Mouse (Mus musculus): ENCODE results near the gene Pear1. TPM values are rescaled to one million over a fixed set of nuclear protein-coding genes. Genes with fewer than 3 reads are reported as not detected.

Pear1 gene
- polyA plus RNA-seq, 1 experiment from 2014 or later: 10.2 TPM

DNA sequence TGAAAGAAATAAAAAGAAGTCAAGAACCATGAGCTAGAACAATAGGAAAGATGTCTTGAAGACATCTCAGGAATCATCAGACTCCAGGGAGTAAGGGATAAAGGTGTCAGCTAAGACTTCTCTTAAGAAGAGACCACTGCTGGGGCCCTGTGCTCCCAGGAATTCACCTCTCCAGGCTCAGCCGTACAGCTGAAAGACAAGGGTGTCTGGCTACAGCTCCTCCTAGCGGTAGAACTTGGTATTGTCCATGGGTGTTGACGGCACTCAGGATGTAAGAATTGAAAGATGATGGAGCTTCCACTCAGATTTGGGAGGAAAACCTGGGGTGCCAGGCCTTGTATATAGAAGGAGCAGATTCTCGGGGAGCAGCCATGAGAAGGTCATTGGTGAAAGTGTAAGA lies 14.5 kb upstream of the Pear1 start:
- Histone ChIP-seq H3K27ac (no peak overlapping the region), H3K27me3 (replicated peaks) (peaks cover 12% of the 10 kb centered on the region; the same call in 1 of the 2 replicates), H3K36me3 (no peaks in the 10 kb centered on the region), H3K4me3 (no peak overlapping the region), H3K9ac (no peak overlapping the region), H3K4me2 (no peak overlapping the region), H3K4me1 (no peaks in the 10 kb centered on the region), H3K9me3 (replicated peaks) (no peaks in the 10 kb centered on the region)
- ATAC-seq: no peak
- WGBS (ENCODE audit: insufficient replicate concordance): 4% methylated on average over 4 of the region's 4 CpGs

- ATAC-seq: no peak
- Histone ChIP-seq H3K4me2 (no peak overlapping the region), H3K27ac (no peak overlapping the region), H3K27me3 (replicated peaks) (no peaks in the 10 kb centered on the region), H3K4me1 (0 out of 2 replicates have a peak, but pooled peaks cover 2% of the 10 kb centered on the region), H3K4me3 (no peak overlapping the region), H3K36me3 (no peaks in the 10 kb centered on the region), H3K9me3 (replicated peaks) (no peaks in the 10 kb centered on the region), H3K9ac (no peak overlapping the region)
- WGBS (ENCODE audit: insufficient replicate concordance): 53% methylated on average over 5 of the region's 5 CpGs
Observed at GRCm38 (mm10) chr3:87833482-87833881, 9.4 kb upstream of the Pear1 start.

DNA sequence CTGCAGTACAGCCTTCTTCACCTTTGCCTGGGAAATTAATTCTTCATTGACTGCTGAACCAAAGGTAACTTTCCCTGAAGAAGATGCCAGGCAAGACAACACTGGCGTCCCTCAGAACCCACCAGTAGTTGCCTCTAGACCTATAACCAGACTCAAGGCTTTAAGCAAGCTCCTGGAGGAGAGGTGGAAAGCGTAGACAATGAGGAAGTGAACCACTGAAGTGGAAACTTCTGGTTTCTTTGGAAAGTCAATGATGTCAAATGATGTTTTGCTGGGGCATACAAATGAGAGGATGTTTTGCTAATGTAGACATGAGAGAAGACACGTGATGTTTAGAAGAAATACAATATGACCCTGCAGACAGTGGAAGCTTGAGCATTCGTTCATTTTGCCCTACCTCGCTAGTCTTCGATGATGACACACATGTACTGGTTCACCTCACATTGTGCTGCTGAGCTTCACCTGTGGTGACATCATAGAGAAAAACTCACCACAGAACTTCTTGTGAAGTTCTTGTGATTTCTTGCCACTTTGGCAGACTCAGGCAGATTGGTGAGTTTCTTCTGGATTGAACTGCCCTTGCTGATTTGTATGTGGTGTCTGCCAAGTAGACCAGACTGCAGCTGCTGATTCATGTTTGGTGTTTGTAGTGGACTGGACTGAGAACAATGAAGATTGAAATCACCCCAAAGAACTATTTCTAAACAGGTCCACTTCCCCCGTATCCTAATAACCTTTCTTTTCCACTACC lies 8.2 kb upstream of the Pear1 start:
- Histone ChIP-seq H3K36me3 (no peaks in the 10 kb centered on the region), H3K9me3 (replicated peaks) (no peaks in the 10 kb centered on the region), H3K27me3 (replicated peaks) (no peaks in the 10 kb centered on the region), H3K4me2 (no peak overlapping the region), H3K9ac (no peak overlapping the region), H3K27ac (no peak overlapping the region), H3K4me3 (no peak overlapping the region), H3K4me1 (0 out of 2 replicates have a peak, but pooled peaks cover 2% of the 10 kb centered on the region)
- WGBS (ENCODE audit: insufficient replicate concordance): 65% methylated on average over 7 of the region's 7 CpGs
- ATAC-seq: no peak

- H3K36me3 ChIP-seq: no peaks in the 10 kb centered on the region
- H3K4me2 ChIP-seq: no peak overlapping the region
- H3K4me3 ChIP-seq: no peak overlapping the region
- H3K27me3 ChIP-seq (replicated peaks): peaks cover under 1% of the 10 kb centered on the region; the same call in 1 of the 2 replicates
- no peak overlapping the region for H3K27ac ChIP-seq
- H3K4me1 ChIP-seq: 0 out of 2 replicates have a peak, but pooled peaks cover 2% of the 10 kb centered on the region
- no peaks in the 10 kb centered on the region for H3K9me3 ChIP-seq (replicated peaks)
- no peak overlapping the region for H3K9ac ChIP-seq
- ATAC-seq: no peak
- WGBS (ENCODE audit: insufficient replicate concordance): 33% methylated on average over 10 of the region's 10 CpGs
Observed at GRCm38 (mm10) chr3:87829025-87829424, 4.9 kb upstream of the Pear1 start.

- Histone ChIP-seq H3K4me3 (no peak overlapping the region), H3K9me3 (replicated peaks) (no peaks in the 10 kb centered on the region), H3K4me1 (0 out of 2 replicates have a peak, but pooled peaks cover 2% of the 10 kb centered on the region), H3K9ac (no peak overlapping the region), H3K36me3 (no peaks in the 10 kb centered on the region), H3K27me3 (replicated peaks) (peaks cover 5% of the 10 kb centered on the region), H3K4me2 (no peak overlapping the region), H3K27ac (no peak overlapping the region)
- ATAC-seq: no peak
- WGBS (ENCODE audit: insufficient replicate concordance): 15% methylated on average over 4 of the region's 4 CpGs
Observed at GRCm38 (mm10) chr3:87828435-87828834, 4.3 kb upstream of the Pear1 start.

DNA sequence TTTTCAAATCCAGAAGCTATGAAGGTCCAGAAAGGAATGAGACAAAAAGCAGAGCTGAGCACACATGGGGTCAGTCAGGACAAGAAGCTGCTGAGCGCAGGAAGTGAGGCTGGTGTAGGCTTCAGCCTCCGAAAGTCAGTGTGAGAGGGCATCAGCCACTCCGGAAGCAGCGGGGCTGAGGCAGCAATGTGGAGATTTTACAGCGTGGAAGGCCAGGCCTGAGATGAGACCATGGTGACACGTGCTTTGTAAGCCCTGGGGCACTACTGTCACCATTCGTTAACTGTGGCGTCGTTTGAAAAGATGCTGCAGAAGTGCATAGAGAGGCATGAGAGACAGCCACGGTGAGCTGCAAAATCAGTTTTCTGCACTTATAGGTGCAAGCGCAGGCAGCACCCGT lies 5.9 kb downstream of the Pear1 start:
- H3K4me3 ChIP-seq: no peak overlapping the region
- no peak overlapping the region for H3K27ac ChIP-seq
- H3K36me3 ChIP-seq: no peaks in the 10 kb centered on the region
- ATAC-seq: no peak
- 56% methylated on average over 12 of the region's 12 CpGs for WGBS (ENCODE audit: insufficient replicate concordance)
- H3K27me3 ChIP-seq (replicated peaks): peaks cover 81% of the 10 kb centered on the region
- H3K4me2 ChIP-seq: no peak overlapping the region
- no peak overlapping the region for H3K9ac ChIP-seq
- 0 out of 2 replicates have a peak, but pooled peaks cover 5% of the 10 kb centered on the region for H3K4me1 ChIP-seq
- no peaks in the 10 kb centered on the region for H3K9me3 ChIP-seq (replicated peaks)

- Histone ChIP-seq H3K36me3 (no peaks in the 10 kb centered on the region), H3K9me3 (replicated peaks) (no peaks in the 10 kb centered on the region), H3K27me3 (replicated peaks) (peaks cover 92% of the 10 kb centered on the region), H3K4me2 (0 out of 2 replicates have a peak overlapping the region, but pooled peaks have one; percentile 29), H3K4me3 (no peak overlapping the region), H3K27ac (no peak overlapping the region), H3K4me1 (0 out of 2 replicates have a peak, but pooled peaks cover 5% of the 10 kb centered on the region), H3K9ac (no peak overlapping the region)
- ATAC-seq: peak; percentile 21; the same call in 1 of the 2 replicates
- 5% methylated on average over 12 of the region's 12 CpGs for WGBS (ENCODE audit: insufficient replicate concordance)
Observed at GRCm38 (mm10) chr3:87816646-87817093, 7.4 kb downstream of the Pear1 start.

GRCm38 (mm10) chr3:87816166-87816565 lies 7.9 kb downstream of the Pear1 start:
- no peak for ATAC-seq
- H3K9me3 ChIP-seq (replicated peaks): no peaks in the 10 kb centered on the region
- H3K4me1 ChIP-seq: 0 out of 2 replicates have a peak, but pooled peaks cover 5% of the 10 kb centered on the region
- H3K36me3 ChIP-seq: no peaks in the 10 kb centered on the region
- 0 out of 2 replicates have a peak overlapping the region, but pooled peaks have one; percentile 29 for H3K4me2 ChIP-seq
- H3K27ac ChIP-seq: no peak overlapping the region
- WGBS (ENCODE audit: insufficient replicate concordance): 41% methylated on average over 6 of the region's 6 CpGs
- peaks cover 93% of the 10 kb centered on the region for H3K27me3 ChIP-seq (replicated peaks)
- no peak overlapping the region for H3K4me3 ChIP-seq
- H3K9ac ChIP-seq: no peak overlapping the region

- no peak overlapping the region for H3K4me3 ChIP-seq
- no peaks in the 10 kb centered on the region for H3K36me3 ChIP-seq
- peaks cover 99% of the 10 kb centered on the region for H3K27me3 ChIP-seq (replicated peaks)
- peaks cover 9% of the 10 kb centered on the region; the same call in 1 of the 2 replicates for H3K4me1 ChIP-seq
- H3K9ac ChIP-seq: no peak overlapping the region
- 45% methylated on average over 10 of the region's 10 CpGs for WGBS (ENCODE audit: insufficient replicate concordance)
- no peak overlapping the region for H3K4me2 ChIP-seq
- no peak for ATAC-seq
- no peaks in the 10 kb centered on the region for H3K9me3 ChIP-seq (replicated peaks)
- no peak overlapping the region for H3K27ac ChIP-seq
Observed at GRCm38 (mm10) chr3:87812873-87813272, 11.2 kb downstream of the Pear1 start.

- peaks cover 99% of the 10 kb centered on the region for H3K27me3 ChIP-seq (replicated peaks)
- WGBS (ENCODE audit: insufficient replicate concordance): 55% methylated on average over 4 of the region's 4 CpGs
- ATAC-seq: no peak
Observed at GRCm38 (mm10) chr3:87812413-87812812, 11.7 kb downstream of the Pear1 start.

GRCm38 (mm10) chr3:87811297-87811696 lies 12.8 kb downstream of the Pear1 start:
- no peak overlapping the region for H3K27ac ChIP-seq
- H3K4me1 ChIP-seq: peaks cover 6% of the 10 kb centered on the region; the same call in 1 of the 2 replicates
- peaks cover 100% of the 10 kb centered on the region for H3K27me3 ChIP-seq (replicated peaks)
- H3K4me2 ChIP-seq: no peak overlapping the region
- 68% methylated on average over 8 of the region's 8 CpGs for WGBS (ENCODE audit: insufficient replicate concordance)
- ATAC-seq: no peak
- H3K9ac ChIP-seq: no peak overlapping the region
- no peaks in the 10 kb centered on the region for H3K36me3 ChIP-seq
- no peak overlapping the region for H3K4me3 ChIP-seq
- H3K9me3 ChIP-seq (replicated peaks): no peaks in the 10 kb centered on the region

More at GRCm38 (mm10) chr3:87812413-87812812, 11.7 kb downstream of the Pear1 start:
- H3K36me3 ChIP-seq: no peaks in the 10 kb centered on the region
- no peak overlapping the region for H3K27ac ChIP-seq
- no peak overlapping the region for H3K4me3 ChIP-seq
- H3K9ac ChIP-seq: no peak overlapping the region
- no peaks in the 10 kb centered on the region for H3K9me3 ChIP-seq (replicated peaks)
- H3K4me2 ChIP-seq: no peak overlapping the region
- peaks cover 9% of the 10 kb centered on the region; the same call in 1 of the 2 replicates for H3K4me1 ChIP-seq

DNA sequence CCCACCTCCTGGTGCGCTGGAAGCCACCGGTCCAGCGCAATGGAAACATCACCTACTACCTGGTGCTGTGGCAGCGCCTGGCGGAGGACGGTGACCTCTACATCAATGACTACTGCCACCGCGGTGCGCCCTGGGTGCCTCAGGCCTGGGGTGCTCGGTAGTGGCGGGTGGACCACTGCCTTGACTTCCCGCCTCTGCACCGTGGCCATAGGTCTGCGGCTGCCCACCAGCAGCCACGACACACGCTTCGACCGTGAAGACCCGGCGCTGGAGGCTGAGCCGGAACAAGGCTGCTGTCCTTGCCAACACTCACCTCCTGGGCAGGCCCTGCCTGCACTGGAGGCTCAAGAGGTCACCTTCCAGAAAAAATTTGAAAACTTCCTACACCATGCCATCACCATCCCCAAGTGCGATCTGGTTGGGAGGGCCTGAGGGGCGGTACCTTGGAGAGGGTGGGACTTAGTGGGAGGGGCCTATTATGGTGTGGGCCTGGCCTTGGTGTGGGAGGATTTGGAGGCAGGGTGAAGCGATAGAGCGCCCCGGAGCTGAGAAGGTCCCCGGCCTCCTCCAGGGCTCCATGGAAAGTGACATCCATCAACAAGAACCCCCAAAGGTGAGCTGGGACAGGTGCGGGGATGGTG lies 14.7 kb downstream of the Pear1 start:
- 10% methylated on average over 28 of the region's 28 CpGs for WGBS (ENCODE audit: insufficient replicate concordance)
- Histone ChIP-seq H3K4me1 (peaks cover 4% of the 10 kb centered on the region; the same call in 1 of the 2 replicates), H3K9me3 (replicated peaks) (no peaks in the 10 kb centered on the region), H3K4me3 (no peak overlapping the region; the same call in 1 of the 2 replicates), H3K36me3 (no peaks in the 10 kb centered on the region), H3K9ac (no peak overlapping the region), H3K4me2 (peak overlapping the region; percentile 42), H3K27ac (no peak overlapping the region), H3K27me3 (replicated peaks) (peaks cover 100% of the 10 kb centered on the region)
- peak; percentile 55 for ATAC-seq

Data from liver, embryonic 12.5 days (tissue).